Mouse (Mus musculus) cerebellum, adult 2 months (tissue): ENCODE measurements at regions not wholly inside any gene's neighbourhood (a gene's known extent, or its start where the extent isn't known, plus 50 kb on each side); places are given as distances from the start of the nearest gene placed in this dataset.

ENCODE experiments used
- CTCF ChIP-seq: fragments of 200-500 bp; IDR thresholded peaks from 2 replicates; pipeline ENCODE4 v1.5.1; 2011; ENCODE audit warnings: low read depth, mild to moderate bottlenecking, control low read depth, low read length, moderate library complexity, borderline replicate concordance; ENCODE audit not compliant: insufficient read depth
- POLR2A ChIP-seq: fragments of 200-500 bp; IDR thresholded peaks from 2 replicates; pipeline ENCODE4 v1.6.1; 2011; ENCODE audit warnings: low read length, control low read depth, borderline replicate concordance; ENCODE audit not compliant: insufficient read depth

DNA sequence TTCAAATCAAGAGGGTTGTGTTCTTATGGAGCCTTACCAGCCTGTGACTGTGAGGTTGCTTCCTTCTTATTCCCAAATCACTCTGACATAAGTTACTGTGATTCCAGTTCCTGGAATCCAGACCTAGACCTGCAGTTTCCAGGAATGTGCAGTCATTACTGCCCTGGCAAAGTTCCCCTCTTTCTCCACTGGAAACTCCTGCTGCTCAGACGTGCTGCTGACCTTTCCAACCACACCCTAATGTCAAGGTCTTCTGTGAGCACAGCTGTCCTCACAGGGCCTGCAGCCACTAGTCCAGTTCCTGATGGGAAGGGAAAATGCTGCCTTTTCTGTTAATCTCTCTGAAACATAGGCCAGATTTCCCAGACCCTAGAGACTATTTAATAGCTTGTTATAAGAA lies 160.1 kb downstream of the Atp6ap1l start:
- no peak for TF ChIP-seq CTCF
- no peak for TF ChIP-seq POLR2A
